Mouse (Mus musculus) retina, embryonic 14.5 days (tissue): ENCODE measurements around the gene Exosc2.
A peak's percentile ranks its signal among the peaks of the same experiment; 100 is the strongest.
"Not testable (repeated sequence)": the region's sequence is repeated elsewhere in the genome, so short reads cannot be mapped to it uniquely, and the experiment has no call there.

ENCODE experiments used
- DNase-seq: peaks from one replicate; pipeline ENCODE4 v3.0.0-alpha.2; 2015; ENCODE audit warnings: low spot score

Gene Exosc2

GRCm38 (mm10) chr2:31667332-31667731, 3.2 kb upstream of the Exosc2 start:
- DNase-seq = peak; percentile 76

DNA sequence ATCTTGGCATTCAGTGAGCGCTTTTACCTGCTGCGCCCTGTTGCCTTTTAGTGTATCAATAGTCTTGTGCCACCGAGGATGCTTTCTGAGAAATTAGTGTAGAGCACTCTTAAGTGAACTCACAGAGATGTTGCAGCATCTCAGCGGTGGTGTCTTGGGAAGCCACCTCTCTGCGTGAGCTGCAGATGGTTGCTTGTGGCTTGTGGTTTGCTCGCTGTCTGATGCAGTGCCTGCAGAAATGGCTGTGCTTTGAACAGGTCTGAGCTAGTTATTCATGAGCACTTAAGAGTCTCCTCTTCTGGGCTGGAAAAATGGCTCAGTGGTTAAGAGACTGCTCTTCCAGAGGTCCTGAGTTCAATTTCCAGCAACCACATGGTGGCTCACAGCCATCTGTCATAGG, 8.1 kb downstream of the Exosc2 start:
- DNase-seq = no peak

- not testable (repeated sequence) for DNase-seq
These were observed 10.7 kb downstream of the Exosc2 start for GRCm38 (mm10) chr2:31681051-31681707.

- DNase-seq = no peak
These were observed 11.3 kb downstream of the Exosc2 start for GRCm38 (mm10) chr2:31681731-31682235.

- peak; percentile 83 for DNase-seq
These were observed 13.2 kb downstream of the Exosc2 start for GRCm38 (mm10) chr2:31683666-31684065.

DNA sequence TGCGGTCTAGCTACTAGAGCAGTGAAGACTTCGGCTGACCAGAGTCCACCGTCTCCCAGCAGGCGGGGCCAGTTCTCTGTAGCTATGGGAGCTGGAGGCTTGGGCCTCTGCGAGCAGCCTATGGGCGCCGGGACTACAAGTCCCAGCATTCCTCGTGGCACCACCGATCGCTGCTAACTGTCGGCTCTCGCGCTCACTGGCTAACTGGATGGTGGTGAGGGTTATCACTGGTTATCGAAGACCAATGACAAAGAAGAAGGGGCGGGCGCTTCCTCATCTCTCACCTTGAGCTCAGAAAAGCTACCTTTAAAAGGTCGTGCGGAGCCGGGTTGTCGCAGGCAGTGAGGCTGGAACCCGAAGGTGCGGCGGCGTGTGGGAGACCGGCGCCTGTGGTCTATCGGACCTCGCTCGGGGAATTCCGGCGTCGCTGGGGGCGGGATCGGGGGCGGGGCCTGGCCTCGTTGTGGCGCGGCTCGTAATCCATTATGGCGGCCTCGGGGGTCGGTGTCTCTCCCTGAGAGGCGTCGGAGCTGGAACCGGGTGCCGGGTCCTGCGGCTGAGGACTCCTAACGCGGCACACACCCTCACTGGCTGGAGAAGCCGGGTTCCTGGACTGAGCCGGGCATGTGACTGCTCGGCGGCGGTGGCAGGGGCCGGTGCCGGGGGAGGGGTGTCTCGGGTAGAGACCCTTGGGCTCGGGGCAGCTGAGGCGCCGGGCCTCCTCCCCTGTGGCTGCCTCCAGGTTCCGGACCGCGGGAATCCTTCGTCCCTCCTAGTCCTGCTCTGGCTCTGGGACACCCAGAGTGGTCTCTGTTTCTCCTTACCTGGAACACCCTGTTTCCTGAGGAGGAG, 17.8 kb downstream of the Exosc2 start, which contains the start of gene Abl1:
TSS of gene Abl1 (plus strand) at position 303 of the 852 bp plus-strand sequence.
- peak; percentile 98 for DNase-seq

DNA sequence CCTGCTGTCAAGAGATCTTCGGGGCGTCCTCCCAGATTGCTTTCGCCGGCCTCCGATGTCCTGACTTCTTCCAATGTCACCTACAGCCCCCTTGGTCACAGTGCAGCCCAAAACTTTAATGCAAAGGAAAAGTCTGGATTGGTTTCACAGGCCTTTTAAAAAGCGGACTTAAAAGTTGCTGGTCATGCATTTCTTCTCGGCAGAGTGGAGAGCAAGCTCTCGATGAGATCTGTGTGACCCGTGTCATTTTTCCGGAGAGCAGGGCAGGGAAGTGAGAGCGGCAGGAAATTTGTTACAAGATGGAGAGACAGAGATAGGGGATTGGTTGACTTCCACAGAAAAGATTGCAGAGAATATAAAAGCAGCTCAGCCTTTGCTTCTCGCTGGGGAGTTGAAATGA, 18.5 kb downstream of the Exosc2 start:
- no peak for DNase-seq

GRCm38 (mm10) chr2:31690063-31690462, 19.5 kb downstream of the Exosc2 start:
- no peak for DNase-seq

- no peak for DNase-seq
These were observed 27.7 kb downstream of the Exosc2 start for GRCm38 (mm10) chr2:31698209-31698608.

GRCm38 (mm10) chr2:31700545-31701446, 30.3 kb downstream of the Exosc2 start:
- DNase-seq = peak; percentile 61

GRCm38 (mm10) chr2:31703226-31703625, 32.7 kb downstream of the Exosc2 start:
- no peak for DNase-seq

DNA sequence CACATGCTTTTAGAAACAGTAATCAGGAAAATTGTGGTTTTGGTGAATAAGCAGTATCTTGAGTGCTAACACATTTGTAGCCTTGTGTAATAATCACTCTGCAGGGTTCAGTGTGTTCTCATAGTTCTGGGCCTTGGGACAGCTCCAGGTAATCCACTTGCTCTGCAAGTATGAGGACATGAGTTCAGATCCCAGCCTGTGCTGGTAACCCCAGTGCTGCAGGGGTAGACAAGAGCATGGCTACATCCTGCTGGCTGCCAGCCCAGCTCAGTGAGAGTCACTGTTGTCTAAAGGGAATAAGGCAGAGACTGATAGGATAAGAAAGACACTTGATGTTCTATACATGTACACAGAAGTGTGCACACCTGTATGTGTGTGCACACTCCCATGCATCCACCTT, 35.4 kb downstream of the Exosc2 start:
- DNase-seq = no peak

- DNase-seq = no peak
These were observed 36.0 kb downstream of the Exosc2 start for GRCm38 (mm10) chr2:31706531-31706930.

- no peak for DNase-seq
These were observed 42.2 kb downstream of the Exosc2 start for GRCm38 (mm10) chr2:31712716-31713115.

DNA sequence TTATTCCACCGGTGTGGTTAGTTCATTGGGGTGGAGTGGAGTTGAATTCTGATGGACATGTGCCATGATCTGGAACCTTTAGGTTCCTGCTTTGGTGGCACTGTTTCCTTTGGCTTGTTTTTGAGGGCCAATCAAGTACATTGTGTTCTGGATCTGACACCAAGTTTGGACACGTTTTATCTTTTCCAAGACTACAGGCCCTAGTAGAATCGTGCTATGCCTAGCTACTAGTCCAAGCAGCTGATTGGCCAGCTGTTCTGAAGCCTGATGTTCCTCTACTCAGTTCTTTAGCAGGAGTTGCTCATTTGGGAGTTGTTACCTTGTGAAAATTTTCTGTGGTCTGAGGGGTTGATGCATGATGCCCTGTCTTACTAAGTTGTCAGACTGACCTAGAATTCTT, 43.3 kb downstream of the Exosc2 start:
- DNase-seq = no peak

DNA sequence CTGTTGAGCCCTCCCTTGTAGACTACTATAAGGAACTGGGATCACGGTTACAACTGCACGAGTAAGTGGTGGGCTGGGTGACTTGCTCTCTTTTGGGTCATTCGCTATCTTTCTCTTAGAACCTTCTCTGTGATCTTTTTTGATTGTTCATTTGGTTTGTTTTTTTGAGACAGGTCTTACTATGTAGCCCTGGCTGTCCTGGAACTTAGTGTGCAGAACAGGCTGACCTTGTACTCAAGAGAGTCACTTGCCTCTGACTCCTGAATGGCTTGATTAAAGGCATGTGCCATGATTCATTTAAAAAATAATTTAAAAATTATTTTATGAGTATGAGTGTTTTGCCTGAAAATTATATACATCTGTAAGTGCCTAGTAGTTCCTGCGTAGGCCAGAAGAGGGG, 44.3 kb downstream of the Exosc2 start:
- no peak for DNase-seq

GRCm38 (mm10) chr2:31715985-31716384, 45.5 kb downstream of the Exosc2 start:
- no peak for DNase-seq

GRCm38 (mm10) chr2:31719202-31719880, 48.8 kb downstream of the Exosc2 start:
- DNase-seq = no peak

DNA sequence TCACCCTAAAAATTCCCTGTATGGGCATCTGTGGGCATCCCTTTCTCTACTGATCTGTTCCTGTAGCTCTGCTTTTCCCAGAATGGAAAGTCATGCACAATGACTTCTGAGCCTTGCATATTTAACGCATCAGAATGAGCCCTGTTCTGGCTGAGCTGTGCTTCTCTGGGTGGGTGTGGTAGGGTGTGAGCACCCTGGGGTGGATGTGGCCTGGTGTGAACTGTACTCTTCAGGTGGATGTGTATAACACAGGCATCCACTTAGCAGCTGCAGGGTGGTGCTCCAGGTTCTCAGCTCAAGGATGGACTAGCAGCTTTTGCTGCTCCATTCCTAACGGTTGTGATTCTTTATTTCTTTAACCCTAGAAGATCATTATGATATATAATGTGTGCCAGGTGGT, 49.4 kb downstream of the Exosc2 start:
- no peak for DNase-seq

DNA sequence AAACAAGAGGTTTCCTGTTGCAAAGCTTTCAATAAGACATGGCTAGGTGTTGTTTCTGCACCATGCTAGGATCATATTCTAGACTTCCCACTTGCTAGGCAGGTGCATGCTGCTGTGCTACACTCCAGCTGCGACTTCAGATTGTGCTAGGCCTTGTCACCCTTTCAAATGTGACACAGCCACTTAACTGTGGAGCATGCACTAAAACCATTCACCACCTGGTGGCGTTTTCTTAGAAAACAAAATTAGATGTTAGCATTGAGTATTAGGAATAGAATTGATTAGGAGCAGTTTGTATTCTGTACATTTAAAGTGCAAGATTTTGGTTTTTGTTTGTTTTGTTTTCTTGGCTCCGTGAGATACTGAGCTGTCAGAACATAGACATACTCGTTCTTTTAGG, 50.3 kb downstream of the Exosc2 start:
- DNase-seq = peak; percentile 46

- DNase-seq = no peak
These were observed 54.4 kb downstream of the Exosc2 start for GRCm38 (mm10) chr2:31724730-31725490.
